Mouse (Mus musculus) monocyte, adult 2 months (primary cell): ENCODE measurements around the gene Pate2.

Experiments
- DNase-seq, 2 experiments: peaks; one replicate each; pipeline ENCODE4 v3.0.0; 2022; ENCODE audit warnings: low spot score in 2 of 2, low read depth in 1 of 2

Pate2 gene

DNA sequence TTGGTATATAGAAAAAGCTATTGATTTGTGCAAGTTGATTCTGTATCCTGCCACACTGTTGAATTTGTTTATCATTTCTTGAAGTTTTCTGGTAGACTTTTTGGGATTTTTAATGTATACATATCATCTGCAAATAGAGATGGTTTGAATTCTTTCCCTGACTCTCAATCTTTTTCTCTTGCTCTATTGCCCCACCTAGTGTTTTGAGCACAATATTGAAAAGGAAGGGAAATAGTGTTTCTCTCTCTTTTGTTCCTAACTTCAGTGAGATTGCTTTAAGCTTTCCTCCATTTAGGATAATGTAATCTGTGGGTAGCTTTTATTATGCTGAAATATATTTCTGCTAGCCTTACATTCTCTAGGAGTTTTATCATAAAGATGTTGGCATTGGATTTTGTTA, 137.2 kb downstream of the Pate2 start:
- no peak for DNase-seq
